Mouse (Mus musculus): ENCODE data around the gene Uchl4.

- TF ChIP-seq CTCF (IDR thresholded peaks at IDR 0.05; ENCODE audit: insufficient read depth, low read length) (no peak), POLR2A (IDR thresholded peaks at IDR 0.05; ENCODE audit: borderline replicate concordance, extremely low read depth, low read depth, low read length) (no peak)
Measured at GRCm38 (mm10) chr9:64222098-64222497, 12.9 kb upstream of the Uchl4 start.
